Mouse (Mus musculus) thymus, postnatal 0 days (tissue): ENCODE data around the gene Idnk. TPM values are rescaled to one million over a fixed set of nuclear protein-coding genes. Genes with fewer than 3 reads are reported as not detected.
A peak's percentile ranks its signal among the peaks of the same experiment; 100 is the strongest.

Experiments used
- DNase-seq: peaks from one replicate; pipeline ENCODE4 v3.0.0-alpha.2; 2015; ENCODE audit warnings: low spot score
- polyA plus RNA-seq: library from polyadenylated mRNA; unstranded; fragments of >200 nt; fragmentation: Nextera tagmentation; extraction: Ambion mirVana; gene quantifications from 2 replicates; pipeline ENCODE4 v1.2.1, GENCODE M21; 2015

The Idnk gene
- polyA plus RNA-seq: 109 and 117 TPM in 2 replicates

- DNase-seq: peak; percentile 88
Measured at GRCm38 (mm10) chr13:58157447-58158098, at the start of gene Idnk. Gene Idnk (plus strand): TSS chr13:58157649.

- no peak for DNase-seq
Measured at GRCm38 (mm10) chr13:58111306-58111705, 46.1 kb upstream of the Idnk start.

GRCm38 (mm10) chr13:58112191-58112590 is 45.3 kb upstream of the Idnk start:
- no peak for DNase-seq

- no peak for DNase-seq
Measured at GRCm38 (mm10) chr13:58112601-58113041, 44.8 kb upstream of the Idnk start.

- peak; percentile 88 for DNase-seq
Measured at GRCm38 (mm10) chr13:58113061-58113900, 44.2 kb upstream of the Idnk start, which contains the start of gene Klhl3. Gene Klhl3 (minus strand): TSS chr13:58113592.

- no peak for DNase-seq
Measured at GRCm38 (mm10) chr13:58115227-58115626, 42.2 kb upstream of the Idnk start.

GRCm38 (mm10) chr13:58116801-58117200 is 40.6 kb upstream of the Idnk start:
- DNase-seq: no peak

- DNase-seq: peak; percentile 68
Measured at GRCm38 (mm10) chr13:58117318-58118017, 40.0 kb upstream of the Idnk start.

- DNase-seq: no peak
Measured at GRCm38 (mm10) chr13:58122786-58123297, 34.6 kb upstream of the Idnk start.

- DNase-seq: no peak
Measured at GRCm38 (mm10) chr13:58123381-58123780, 34.1 kb upstream of the Idnk start.

- no peak for DNase-seq
Measured at GRCm38 (mm10) chr13:58124278-58124677, 33.2 kb upstream of the Idnk start.

- no peak for DNase-seq
Measured at GRCm38 (mm10) chr13:58124989-58125388, 32.5 kb upstream of the Idnk start.

- DNase-seq: peak; percentile 83
Measured at GRCm38 (mm10) chr13:58126126-58126525, 31.3 kb upstream of the Idnk start.

GRCm38 (mm10) chr13:58126862-58127765 is 30.3 kb upstream of the Idnk start:
- DNase-seq: peak; percentile 48

GRCm38 (mm10) chr13:58127766-58128361 is 29.6 kb upstream of the Idnk start:
- DNase-seq: peak; percentile 68

GRCm38 (mm10) chr13:58128396-58128767 is 29.1 kb upstream of the Idnk start, which contains the start of gene Hnrnpa0:
Gene Hnrnpa0 (minus strand): TSS chr13:58128556.
- peak; percentile 95 for DNase-seq

- peak; percentile 96 for DNase-seq
Measured at GRCm38 (mm10) chr13:58128768-58129671, 28.4 kb upstream of the Idnk start.

- no peak for DNase-seq
Measured at GRCm38 (mm10) chr13:58129687-58130246, 27.7 kb upstream of the Idnk start.

- peak; percentile 35 for DNase-seq
Measured at GRCm38 (mm10) chr13:58131692-58132091, 25.8 kb upstream of the Idnk start.
